Mouse (Mus musculus): ENCODE data around the gene Eif3i. TPM values are rescaled to one million over a fixed set of nuclear protein-coding genes. Genes with fewer than 3 reads are reported as not detected.

The Eif3i gene
- total and polyA plus RNA-seq, 3 experiments, result 446 to 753 (median 667) TPM

GRCm38 (mm10) chr4:129556532-129557223 lies 43.8 kb downstream of the Eif3i start:
- Histone ChIP-seq H3K4me1 (ENCODE audit: control insufficient read depth in 1 of 2, insufficient read depth in 2 of 2) (peaks cover 6 to 34% of the 10 kb centered on the region in 2 experiments), H3K79me2 (replicated peaks; ENCODE audit: control insufficient read depth, extremely low read depth, insufficient read depth, poor library complexity, severe bottlenecking) (no peaks in the 10 kb centered on the region; the same call in 1 of the 2 replicates), H3K27ac (ENCODE audit: insufficient read depth, low read depth) (peak overlapping the region; percentile 83), H3K4me3 (replicated peaks in 1 of 3; ENCODE audit: low read depth in 2 of 3, low read length in 2 of 3, poor library complexity in 1 of 3) (peak overlapping the region; percentile 63 to 69 (median 69)), H3K4me2 (ENCODE audit: insufficient read depth, low read depth, poor library complexity, severe bottlenecking) (peak overlapping the region; percentile 95), H3K36me3 (replicated peaks in 1 of 2; ENCODE audit: control insufficient read depth in 1 of 2, insufficient read depth in 1 of 2, low read length in 1 of 2) (peaks cover 17 to 38% of the 10 kb centered on the region in 2 experiments), H3K9ac (ENCODE audit: insufficient read depth, low read depth) (peak overlapping the region; percentile 85), H3K27me3 (replicated peaks) (no peaks in the 10 kb centered on the region), H3K9me3 (replicated peaks; ENCODE audit: low read length) (no peaks in the 10 kb centered on the region)
- no peak for TF ChIP-seq EP300 (IDR thresholded peaks at IDR 0.05; ENCODE audit: low read length)
- no peak for TF ChIP-seq SMC3 (IDR thresholded peaks at IDR 0.05; ENCODE audit: low read depth, low read length)
- TF ChIP-seq ZNF384 (IDR thresholded peaks at IDR 0.05; ENCODE audit: low read depth, low read length), result peak; percentile 87
- no peak for TF ChIP-seq CTCF (conservative IDR thresholded peaks at IDR 0.05 in 1 of 2, IDR thresholded peaks at IDR 0.05 in 1 of 2; ENCODE audit: low read depth in 2 of 2, low read length in 2 of 2)
- 0 out of 2 replicates have a peak, but pooled peaks have one; percentile 40 for TF ChIP-seq TBP (conservative IDR thresholded peaks at IDR 0.05; ENCODE audit: low read depth, low read length)
- no peak for TF ChIP-seq UBTF (IDR thresholded peaks at IDR 0.05; ENCODE audit: low read depth, low read length)
- no peak for TF ChIP-seq RAD21 (IDR thresholded peaks at IDR 0.05; ENCODE audit: low read depth, low read length)
- no peak for TF ChIP-seq JUND (conservative IDR thresholded peaks at IDR 0.05; ENCODE audit: low read depth, low read length)
- TF ChIP-seq E2F4 (IDR thresholded peaks at IDR 0.05; ENCODE audit: insufficient replicate concordance, low read depth, low read length), result no peak
- TF ChIP-seq ZC3H11A (IDR thresholded peaks at IDR 0.05; ENCODE audit: low read depth, low read length), result no peak
- no peak for TF ChIP-seq ZMIZ1 (IDR thresholded peaks at IDR 0.05; ENCODE audit: low read depth, low read length)
- no peak for TF ChIP-seq KAT2A (IDR thresholded peaks at IDR 0.05; ENCODE audit: insufficient replicate concordance, low read length)
- no peak for TF ChIP-seq MAFK (IDR thresholded peaks at IDR 0.05; ENCODE audit: insufficient replicate concordance, low read length)
- peak; percentile 27; the same call in 1 of the 2 replicates for TF ChIP-seq MXI1 (IDR thresholded peaks at IDR 0.05; ENCODE audit: low read depth, low read length)
- 0 out of 2 replicates have a peak, but pooled peaks have one; percentile 52 for TF ChIP-seq NELFE (IDR thresholded peaks at IDR 0.05; ENCODE audit: low read depth, low read length)
- no peak for TF ChIP-seq NRF1 (IDR thresholded peaks at IDR 0.05; ENCODE audit: low read depth, low read length)
- peak; percentile 67 for TF ChIP-seq SIN3A (IDR thresholded peaks at IDR 0.05; ENCODE audit: low read length)
- TF ChIP-seq MAZ (IDR thresholded peaks at IDR 0.05; ENCODE audit: low read depth, low read length), result no peak
- TF ChIP-seq BHLHE40 (IDR thresholded peaks at IDR 0.05; ENCODE audit: low read depth, low read length), result no peak
- TF ChIP-seq JUN (IDR thresholded peaks at IDR 0.05; ENCODE audit: insufficient read depth, low read depth, low read length), result no peak
- TF ChIP-seq ZKSCAN1 (IDR thresholded peaks at IDR 0.05; ENCODE audit: borderline replicate concordance, low read depth, low read length), result no peak
- TF ChIP-seq TCF12 (IDR thresholded peaks at IDR 0.05; ENCODE audit: low read depth, low read length), result peak; percentile 65; the same call in 1 of the 2 replicates
- TF ChIP-seq PAX5 (IDR thresholded peaks at IDR 0.05; ENCODE audit: low read length), result no peak
- TF ChIP-seq GABPA (IDR thresholded peaks at IDR 0.05; ENCODE audit: insufficient replicate concordance, low read depth, low read length), result no peak
- no peak for TF ChIP-seq CHD1 (IDR thresholded peaks at IDR 0.05; ENCODE audit: low read depth, low read length)
- no peak for TF ChIP-seq POLR2AphosphoS2 (IDR thresholded peaks at IDR 0.05; ENCODE audit: low read depth, low read length)
- TF ChIP-seq RCOR1 (conservative IDR thresholded peaks at IDR 0.05; ENCODE audit: low read depth, low read length), result no peak
- TF ChIP-seq MYC (IDR thresholded peaks at IDR 0.05; ENCODE audit: low read depth, low read length), result no peak
- peak; percentile 47; the same call in 1 of the 2 replicates for TF ChIP-seq ELF1 (IDR thresholded peaks at IDR 0.05; ENCODE audit: low read depth, low read length)
- TF ChIP-seq POLR2A (IDR thresholded peaks at IDR 0.05; ENCODE audit: low read depth, low read length), result peak; percentile 75
- TF ChIP-seq IRF4 (IDR thresholded peaks at IDR 0.05; ENCODE audit: low read depth, low read length), result peak; percentile 43; the same call in 1 of the 2 replicates
- no peak for TF ChIP-seq CHD2 (IDR thresholded peaks at IDR 0.05; ENCODE audit: low read length)
- no peak for TF ChIP-seq USF1 (IDR thresholded peaks at IDR 0.05; ENCODE audit: low read depth, low read length)
- TF ChIP-seq ETS1 (conservative IDR thresholded peaks at IDR 0.05; ENCODE audit: low read depth, low read length), result no peak
- no peak for TF ChIP-seq MEF2A (IDR thresholded peaks at IDR 0.05; ENCODE audit: borderline replicate concordance, low read depth, low read length)
- no peak for TF ChIP-seq HCFC1 (IDR thresholded peaks at IDR 0.05; ENCODE audit: low read depth, low read length)
- DNase-seq (ENCODE audit: extremely low read depth), result peak; percentile 83
- in situ Hi-C loops (cut with MboI; ENCODE audit: low pct_ligation_motif_present, low pct_unique_long_range_greater_than_20kb, low sequenced_read_pairs) (no loop called here), dilution Hi-C loops (cut with MboI; ENCODE audit: extremely low pct_ligation_motif_present, extremely low pct_unique_long_range_greater_than_20kb, low sequenced_read_pairs) (no loop called here)

All from CH12.LX (cell line).